Mouse (Mus musculus) limb, embryonic 15.5 days (tissue): ENCODE measurements at regions not wholly inside any gene's neighbourhood (a gene's known extent, or its start where the extent isn't known, plus 50 kb on each side); places are given as distances from the start of the nearest gene placed in this dataset.
A peak's percentile ranks its signal among the peaks of the same experiment; 100 is the strongest.

Experiments used
- ATAC-seq: fragments of 200-750 bp; cut with Nextera tagmentation; 2 replicates; pipeline ENCODE4 v1.8.0; 2017; ENCODE audit warnings: low read depth, moderate TSS enrichment; ENCODE audit not compliant: insufficient number of reproducible peaks, low FRiP score, low TSS enrichment
- H3K27ac ChIP-seq: fragments of 300-500 bp; sonication (generic); 2 replicates; pipeline ENCODE4 v1.5.1; 2015; ENCODE audit warnings: moderate library complexity, mild to moderate bottlenecking, inconsistent platforms
- H3K27me3 ChIP-seq: fragments of 300-500 bp; sonication (generic); 2 replicates; pipeline ENCODE4 v1.6.1; 2015; ENCODE audit warnings: inconsistent platforms
- H3K36me3 ChIP-seq: fragments of 300-500 bp; sonication (generic); 2 replicates; pipeline ENCODE4 v1.6.1; 2015; ENCODE audit warnings: inconsistent platforms
- H3K4me1 ChIP-seq: fragments of 300-500 bp; sonication (generic); 2 replicates; pipeline ENCODE4 v1.6.1; 2015; ENCODE audit warnings: inconsistent platforms
- H3K4me2 ChIP-seq: fragments of 300-500 bp; sonication (generic); 2 replicates; pipeline ENCODE4 v1.6.1; 2015; ENCODE audit warnings: mild to moderate bottlenecking, inconsistent platforms
- H3K4me3 ChIP-seq: fragments of 300-500 bp; sonication (generic); 2 replicates; pipeline ENCODE4 v1.5.1; 2015; ENCODE audit warnings: mild to moderate bottlenecking, inconsistent platforms
- H3K9ac ChIP-seq: fragments of 300-500 bp; sonication (generic); 2 replicates; pipeline ENCODE4 v1.6.1; 2015; ENCODE audit warnings: inconsistent platforms
- H3K9me3 ChIP-seq: fragments of 300-500 bp; sonication (generic); 2 replicates; pipeline ENCODE4 v1.6.1; 2016; ENCODE audit warnings: inconsistent platforms
- WGBS: fragments of 180-500 bp; shearing (Covaris S2); methylation state at CpG from one replicate; pipeline ENCODE4 v1.1.7; 2015; 5-methylcytosine and 5-hydroxymethylcytosine counted together

GRCm38 (mm10) chr8:9072724-9073123 lies 382.4 kb upstream of the Arglu1 start:
- H3K4me2 ChIP-seq, result no peak overlapping the region
- H3K4me1 ChIP-seq, result no peaks in the 10 kb centered on the region
- H3K27me3 ChIP-seq, result no peaks in the 10 kb centered on the region
- H3K9ac ChIP-seq, result no peak overlapping the region
- no peaks in the 10 kb centered on the region for H3K36me3 ChIP-seq
- H3K27ac ChIP-seq, result no peak overlapping the region
- H3K4me3 ChIP-seq, result no peak overlapping the region
- ATAC-seq, result no peak
- WGBS, result 83% methylated on average over 4 of the region's 4 CpGs
- H3K9me3 ChIP-seq, result no peaks in the 10 kb centered on the region

- no peak overlapping the region for H3K4me2 ChIP-seq
- no peaks in the 10 kb centered on the region for H3K27me3 ChIP-seq
- 73% methylated on average over 11 of the region's 11 CpGs for WGBS
- no peaks in the 10 kb centered on the region for H3K4me1 ChIP-seq
- H3K27ac ChIP-seq, result no peak overlapping the region
- no peaks in the 10 kb centered on the region for H3K9me3 ChIP-seq
- H3K36me3 ChIP-seq, result no peaks in the 10 kb centered on the region
- no peak overlapping the region for H3K4me3 ChIP-seq
- no peak overlapping the region for H3K9ac ChIP-seq
- no peak for ATAC-seq
These were observed 382.0 kb upstream of the Arglu1 start for GRCm38 (mm10) chr8:9072286-9072685.

GRCm38 (mm10) chr8:9070953-9071352 lies 380.6 kb upstream of the Arglu1 start:
- H3K9ac ChIP-seq, result no peak overlapping the region
- H3K27me3 ChIP-seq, result no peaks in the 10 kb centered on the region
- ATAC-seq, result no peak
- no peaks in the 10 kb centered on the region for H3K9me3 ChIP-seq
- H3K36me3 ChIP-seq, result no peaks in the 10 kb centered on the region
- 41% methylated on average over 6 of the region's 6 CpGs for WGBS
- H3K4me1 ChIP-seq, result no peaks in the 10 kb centered on the region
- H3K27ac ChIP-seq, result no peak overlapping the region
- no peak overlapping the region for H3K4me2 ChIP-seq
- H3K4me3 ChIP-seq, result no peak overlapping the region

GRCm38 (mm10) chr8:9069845-9070244 lies 379.5 kb upstream of the Arglu1 start:
- Histone ChIP-seq H3K27me3 (no peaks in the 10 kb centered on the region), H3K9ac (no peak overlapping the region), H3K9me3 (no peaks in the 10 kb centered on the region), H3K4me3 (no peak overlapping the region), H3K27ac (no peak overlapping the region), H3K4me1 (no peaks in the 10 kb centered on the region), H3K36me3 (no peaks in the 10 kb centered on the region), H3K4me2 (no peak overlapping the region)
- no peak for ATAC-seq
- WGBS, result 76% methylated on average over 7 of the region's 7 CpGs

- no peaks in the 10 kb centered on the region for H3K4me1 ChIP-seq
- no peak overlapping the region for H3K9ac ChIP-seq
- no peak overlapping the region for H3K4me2 ChIP-seq
- no peak for ATAC-seq
- no peaks in the 10 kb centered on the region for H3K9me3 ChIP-seq
- H3K27me3 ChIP-seq, result no peaks in the 10 kb centered on the region
- WGBS, result 69% methylated on average over 1 of the region's 1 CpGs
- no peaks in the 10 kb centered on the region for H3K36me3 ChIP-seq
- no peak overlapping the region for H3K4me3 ChIP-seq
- H3K27ac ChIP-seq, result no peak overlapping the region
These were observed 377.4 kb upstream of the Arglu1 start for GRCm38 (mm10) chr8:9067731-9068130.

GRCm38 (mm10) chr8:9060166-9060565 lies 369.8 kb upstream of the Arglu1 start:
- H3K27ac ChIP-seq, result no peak overlapping the region
- H3K4me1 ChIP-seq, result peaks cover 5% of the 10 kb centered on the region; the same call in 1 of the 2 replicates
- no peaks in the 10 kb centered on the region for H3K36me3 ChIP-seq
- H3K9me3 ChIP-seq, result no peaks in the 10 kb centered on the region
- no peak overlapping the region for H3K4me3 ChIP-seq
- no peak overlapping the region for H3K9ac ChIP-seq
- no peak overlapping the region for H3K4me2 ChIP-seq
- WGBS, result 86% methylated on average over 6 of the region's 6 CpGs
- no peak for ATAC-seq
- no peaks in the 10 kb centered on the region for H3K27me3 ChIP-seq

GRCm38 (mm10) chr8:9055416-9055819 lies 365.1 kb upstream of the Arglu1 start:
- no peaks in the 10 kb centered on the region for H3K36me3 ChIP-seq
- no peak overlapping the region for H3K4me2 ChIP-seq
- no peak overlapping the region for H3K4me3 ChIP-seq
- H3K27me3 ChIP-seq, result no peaks in the 10 kb centered on the region
- H3K9me3 ChIP-seq, result no peaks in the 10 kb centered on the region
- peaks cover 6% of the 10 kb centered on the region; the same call in 1 of the 2 replicates for H3K4me1 ChIP-seq
- ATAC-seq, result no peak
- WGBS, result 22% methylated on average over 6 of the region's 6 CpGs
- H3K27ac ChIP-seq, result 0 out of 2 replicates have a peak overlapping the region, but pooled peaks have one; percentile 22
- H3K9ac ChIP-seq, result no peak overlapping the region

GRCm38 (mm10) chr8:9054801-9055200 lies 364.5 kb upstream of the Arglu1 start:
- Histone ChIP-seq H3K9me3 (no peaks in the 10 kb centered on the region), H3K27ac (no peak overlapping the region), H3K4me1 (peaks cover 6% of the 10 kb centered on the region; the same call in 1 of the 2 replicates), H3K9ac (no peak overlapping the region), H3K27me3 (no peaks in the 10 kb centered on the region), H3K4me2 (no peak overlapping the region), H3K4me3 (no peak overlapping the region), H3K36me3 (no peaks in the 10 kb centered on the region)
- no peak for ATAC-seq
- 51% methylated on average over 4 of the region's 4 CpGs for WGBS

GRCm38 (mm10) chr8:9051699-9052098 lies 361.4 kb upstream of the Arglu1 start:
- Histone ChIP-seq H3K27me3 (no peaks in the 10 kb centered on the region), H3K4me3 (no peak overlapping the region), H3K9me3 (no peaks in the 10 kb centered on the region), H3K36me3 (no peaks in the 10 kb centered on the region), H3K27ac (no peak overlapping the region), H3K4me1 (peaks cover 6% of the 10 kb centered on the region; the same call in 1 of the 2 replicates), H3K9ac (no peak overlapping the region), H3K4me2 (no peak overlapping the region)
- 66% methylated on average over 10 of the region's 10 CpGs for WGBS
- ATAC-seq, result no peak

GRCm38 (mm10) chr8:9050740-9051475 lies 360.6 kb upstream of the Arglu1 start:
- no peak for ATAC-seq
- H3K9me3 ChIP-seq, result no peaks in the 10 kb centered on the region
- no peaks in the 10 kb centered on the region for H3K27me3 ChIP-seq
- no peak overlapping the region for H3K4me3 ChIP-seq
- H3K36me3 ChIP-seq, result no peaks in the 10 kb centered on the region
- peaks cover 6% of the 10 kb centered on the region; the same call in 1 of the 2 replicates for H3K4me1 ChIP-seq
- H3K9ac ChIP-seq, result no peak overlapping the region
- no peak overlapping the region for H3K4me2 ChIP-seq
- H3K27ac ChIP-seq, result no peak overlapping the region
- 72% methylated on average over 11 of the region's 11 CpGs for WGBS

GRCm38 (mm10) chr8:9048116-9048515 lies 357.8 kb upstream of the Arglu1 start:
- Histone ChIP-seq H3K4me3 (no peak overlapping the region), H3K4me1 (no peaks in the 10 kb centered on the region), H3K27ac (no peak overlapping the region), H3K27me3 (no peaks in the 10 kb centered on the region), H3K4me2 (no peak overlapping the region), H3K36me3 (no peaks in the 10 kb centered on the region), H3K9ac (no peak overlapping the region), H3K9me3 (no peaks in the 10 kb centered on the region)
- WGBS, result 71% methylated on average over 14 of the region's 14 CpGs
- no peak for ATAC-seq

GRCm38 (mm10) chr8:9042835-9043792 lies 352.8 kb upstream of the Arglu1 start:
- H3K4me1 ChIP-seq, result no peaks in the 10 kb centered on the region
- 67% methylated on average over 10 of the region's 10 CpGs for WGBS
- no peak overlapping the region for H3K27ac ChIP-seq
- no peaks in the 10 kb centered on the region for H3K9me3 ChIP-seq
- no peak overlapping the region for H3K4me3 ChIP-seq
- H3K36me3 ChIP-seq, result no peaks in the 10 kb centered on the region
- H3K27me3 ChIP-seq, result no peaks in the 10 kb centered on the region
- no peak overlapping the region for H3K9ac ChIP-seq
- no peak overlapping the region for H3K4me2 ChIP-seq
- no peak for ATAC-seq
